Mouse (Mus musculus) small intestine, adult 2 months (tissue): Measurements from ENCODE around the gene Stard5.

Experiments used
- CTCF ChIP-seq: fragments of 200-500 bp; IDR thresholded peaks from 2 replicates; pipeline ENCODE4 v1.5.1; 2012; ENCODE audit warnings: low read depth, mild to moderate bottlenecking, control low read depth, inconsistent platforms, low read length, moderate library complexity, mixed read lengths; ENCODE audit not compliant: insufficient replicate concordance, insufficient read length; ENCODE audit errors: extremely low read depth
- POLR2A ChIP-seq: fragments of 200-500 bp; IDR thresholded peaks from 2 replicates; pipeline ENCODE4 v1.6.1; 2012; ENCODE audit warnings: low read depth, mild to moderate bottlenecking, control low read depth, inconsistent platforms, low read length, moderate library complexity

DNA sequence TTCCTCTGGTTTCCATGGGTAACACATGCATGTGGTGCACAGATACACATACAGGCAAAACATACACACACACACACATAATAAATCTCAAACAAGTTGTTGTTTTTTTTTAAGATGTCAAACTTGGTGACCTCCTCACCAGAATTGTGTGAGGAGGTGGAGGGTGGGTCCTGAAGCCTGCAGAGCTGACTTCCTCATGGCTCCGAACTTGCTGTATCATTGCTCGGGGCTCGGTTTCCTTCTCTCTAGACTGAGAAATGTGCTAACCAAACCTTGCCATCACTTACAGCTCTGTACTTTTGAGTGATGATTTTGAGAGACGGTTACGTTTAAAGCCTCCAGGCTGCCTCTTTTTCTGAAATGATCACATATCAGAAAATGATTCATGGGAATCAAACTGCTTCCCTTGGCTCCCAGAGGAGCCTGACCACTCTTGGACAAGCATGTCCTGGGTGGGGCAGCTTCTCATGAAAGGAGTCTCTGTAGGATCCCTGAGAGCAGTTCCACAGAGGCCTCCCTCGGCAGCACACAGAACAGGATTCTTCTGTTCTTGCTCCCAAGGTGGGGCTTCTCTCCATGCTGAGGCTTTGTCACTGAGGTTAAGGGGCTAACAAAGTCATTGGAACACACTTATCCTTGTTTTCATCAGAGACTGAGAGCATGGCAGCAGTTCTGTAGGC, 67.4 kb downstream of the Stard5 start:
- TF ChIP-seq POLR2A: no peak
- TF ChIP-seq CTCF: no peak
